In genomic region chrX:49377067-49377466, GRCm38 (mm10) we compare ENCODE assay signal across 9 mouse cellular contexts.
DNase-seq lines count a peak whose midpoint lies in the region; ATAC-seq and TF ChIP-seq lines count a peak whose summit lies in the region.
"Had no signal": no experiment of that assay in that cellular context is flagged by ENCODE, and none has a peak within 500 bp of the region (broad histone marks: within the 10 kb centered on the region; RNA-seq: fewer than 3 reads in every experiment).

No protein-coding gene starts in this region.

- H3K9ac ChIP-seq in forebrain, embryonic 13.5 days = no peak overlapping the region
- H3K9ac ChIP-seq in forebrain, embryonic 12.5 days = no peak overlapping the region
- no peak overlapping the region for H3K9ac ChIP-seq in liver, embryonic 11.5 days (ENCODE audit: low read depth, low read length)
- H3K9ac ChIP-seq: stomach, embryonic 15.5 days had no signal

- H3K9me3 ChIP-seq in forebrain, embryonic 13.5 days (replicated peaks) = no peaks in the 10 kb centered on the region
- no peaks in the 10 kb centered on the region for H3K9me3 ChIP-seq in forebrain, embryonic 12.5 days
- H3K9me3 ChIP-seq in liver, embryonic 11.5 days (ENCODE audit: control insufficient read depth, low read length) = no peaks in the 10 kb centered on the region
- H3K9me3 ChIP-seq in E14TG2a.4 (ENCODE audit: low read length) = no peaks in the 10 kb centered on the region
- H3K9me3 ChIP-seq in limb, embryonic 10.5 days (replicated peaks) = no peaks in the 10 kb centered on the region
- H3K9me3 ChIP-seq: stomach, embryonic 15.5 days had no signal

- peak; percentile 4 for DNase-seq in liver
- DNase-seq in liver, embryonic 11.5 days (ENCODE audit: low spot score) = no peak
- peak; percentile 50 for DNase-seq in embryo, embryonic 11 days
- peak; percentile 41 for DNase-seq in limb, embryonic 10.5 days (ENCODE audit: low spot score)
- DNase-seq in urinary bladder, postnatal 4 days (ENCODE audit: low spot score in 2 of 2) = no peak

- no peak overlapping the region for H3K4me3 ChIP-seq in forebrain, embryonic 13.5 days
- no peak overlapping the region for H3K4me3 ChIP-seq in forebrain, embryonic 12.5 days (replicated peaks)
- H3K4me3 ChIP-seq in liver, embryonic 11.5 days (ENCODE audit: low read depth, low read length) = no peak overlapping the region
- H3K4me3 ChIP-seq in E14TG2a.4 (replicated peaks; ENCODE audit: low read length) = no peak overlapping the region
- H3K4me3 ChIP-seq in limb, embryonic 10.5 days = no peak overlapping the region
- H3K4me3 ChIP-seq: stomach, embryonic 15.5 days had no signal

- H3K4me2 ChIP-seq in forebrain, embryonic 13.5 days = 0 out of 2 replicates have a peak overlapping the region, but pooled peaks have one; percentile 10
- no peak overlapping the region for H3K4me2 ChIP-seq in forebrain, embryonic 12.5 days
- H3K4me2 ChIP-seq in liver, embryonic 11.5 days = no peak overlapping the region
- H3K4me2 ChIP-seq: stomach, embryonic 15.5 days had no signal

- 21% methylated on average over 8 of the region's 8 CpGs for WGBS in forebrain, embryonic 13.5 days
- WGBS in forebrain, embryonic 12.5 days = 27% methylated on average over 8 of the region's 8 CpGs
- WGBS in liver, embryonic 11.5 days = 26% methylated on average over 8 of the region's 8 CpGs
- 18% methylated on average over 8 of the region's 8 CpGs for WGBS in limb, embryonic 10.5 days

- no peaks in the 10 kb centered on the region for H3K36me3 ChIP-seq in forebrain, embryonic 13.5 days (ENCODE audit: poor library complexity, severe bottlenecking)
- no peaks in the 10 kb centered on the region for H3K36me3 ChIP-seq in forebrain, embryonic 12.5 days (replicated peaks)
- H3K36me3 ChIP-seq in liver, embryonic 11.5 days (ENCODE audit: control insufficient read depth, insufficient read depth, low read length) = no peaks in the 10 kb centered on the region
- no peaks in the 10 kb centered on the region for H3K36me3 ChIP-seq in E14TG2a.4 (ENCODE audit: insufficient read depth, low read length)
- H3K36me3 ChIP-seq in limb, embryonic 10.5 days = no peaks in the 10 kb centered on the region
- H3K36me3 ChIP-seq: stomach, embryonic 15.5 days had no signal

- no peak for ATAC-seq in forebrain, embryonic 13.5 days
- ATAC-seq in forebrain, embryonic 12.5 days (ENCODE audit: low FRiP score) = no peak
- no peak for ATAC-seq in liver, embryonic 11.5 days (replicated peaks; ENCODE audit: low FRiP score)

- TF ChIP-seq CTCF in E14TG2a.4 (conservative IDR thresholded peaks at IDR 0.05; ENCODE audit: low read length) = peak; percentile 31

- H3K27ac ChIP-seq in forebrain, embryonic 13.5 days = no peak overlapping the region
- no peak overlapping the region for H3K27ac ChIP-seq in forebrain, embryonic 12.5 days
- no peak overlapping the region for H3K27ac ChIP-seq in liver, embryonic 11.5 days (ENCODE audit: low read depth, low read length)
- H3K27ac ChIP-seq in limb, embryonic 10.5 days = no peak overlapping the region
- H3K27ac ChIP-seq: stomach, embryonic 15.5 days had no signal

- H3K27me3 ChIP-seq in forebrain, embryonic 13.5 days = no peaks in the 10 kb centered on the region
- H3K27me3 ChIP-seq in forebrain, embryonic 12.5 days = no peaks in the 10 kb centered on the region
- H3K27me3 ChIP-seq in liver, embryonic 11.5 days (replicated peaks; ENCODE audit: control insufficient read depth, insufficient read depth, low read length) = no peaks in the 10 kb centered on the region
- H3K27me3 ChIP-seq in E14TG2a.4 (ENCODE audit: insufficient read depth, low read length) = no peaks in the 10 kb centered on the region
- no peaks in the 10 kb centered on the region for H3K27me3 ChIP-seq in limb, embryonic 10.5 days (ENCODE audit: low read depth, poor library complexity, severe bottlenecking)
- H3K27me3 ChIP-seq: stomach, embryonic 15.5 days had no signal

- no peaks in the 10 kb centered on the region for H3K4me1 ChIP-seq in forebrain, embryonic 13.5 days
- H3K4me1 ChIP-seq in forebrain, embryonic 12.5 days = no peaks in the 10 kb centered on the region
- H3K4me1 ChIP-seq in liver, embryonic 11.5 days (replicated peaks; ENCODE audit: control insufficient read depth, insufficient read depth, low read length) = no peaks in the 10 kb centered on the region
- no peaks in the 10 kb centered on the region for H3K4me1 ChIP-seq in E14TG2a.4 (replicated peaks; ENCODE audit: low read depth, low read length)
- H3K4me1 ChIP-seq in limb, embryonic 10.5 days = no peaks in the 10 kb centered on the region
- H3K4me1 ChIP-seq: stomach, embryonic 15.5 days had no signal

Comparison
In these comparisons a context has a peak if more than half of its experiments do, and no peak if none do; other contexts are left out.
1. DNase-seq: peak in liver (single experiment), embryo, embryonic 11 days (single experiment) and limb, embryonic 10.5 days (single experiment); none in liver, embryonic 11.5 days (single experiment) and urinary bladder, postnatal 4 days (0 of 2).